Mouse (Mus musculus): ENCODE measurements at regions not wholly inside any gene's neighbourhood (a gene's known extent, or its start where the extent isn't known, plus 50 kb on each side); places are given as distances from the start of the nearest gene placed in this dataset.

- H3K36me3 ChIP-seq (ENCODE audit: control insufficient read depth, insufficient read depth, low read length), result no peaks in the 10 kb centered on the region
- H3K4me3 ChIP-seq (ENCODE audit: low read depth, low read length), result no peak overlapping the region
- WGBS, result 81% methylated on average over 14 of the region's 14 CpGs
- ATAC-seq (ENCODE audit: insufficient number of reproducible peaks, low FRiP score, low TSS enrichment, low read depth), result no peak
- no peaks in the 10 kb centered on the region for H3K9me3 ChIP-seq (ENCODE audit: control insufficient read depth, low read length)
- H3K4me2 ChIP-seq (ENCODE audit: low read depth, severe bottlenecking), result no peak overlapping the region
- no peaks in the 10 kb centered on the region for H3K27me3 ChIP-seq (ENCODE audit: control insufficient read depth, insufficient read depth, low read length)
- H3K27ac ChIP-seq (replicated peaks; ENCODE audit: low read depth, low read length), result no peak overlapping the region
- peaks cover 13% of the 10 kb centered on the region; the same call in 1 of the 2 replicates for H3K4me1 ChIP-seq (ENCODE audit: control insufficient read depth, insufficient read depth, low read length)
- no peak for DNase-seq (ENCODE audit: low spot score)
- H3K9ac ChIP-seq (ENCODE audit: low read length), result no peak overlapping the region
Measured at GRCm38 (mm10) chr16:95929700-95930435, 60.9 kb downstream of the Psmg1 start.

GRCm38 (mm10) chr16:95928290-95929260 lies 62.2 kb downstream of the Psmg1 start:
- no peak for DNase-seq (ENCODE audit: low spot score)

GRCm38 (mm10) chr16:95926558-95926957 lies 64.2 kb downstream of the Psmg1 start:
- H3K4me1 ChIP-seq (ENCODE audit: control insufficient read depth, insufficient read depth, low read length), result peaks cover 13% of the 10 kb centered on the region; the same call in 1 of the 2 replicates
- H3K27ac ChIP-seq (replicated peaks; ENCODE audit: low read depth, low read length), result no peak overlapping the region
- WGBS, result 76% methylated on average over 6 of the region's 6 CpGs
- no peak overlapping the region for H3K4me3 ChIP-seq (ENCODE audit: low read depth, low read length)
- ATAC-seq (ENCODE audit: insufficient number of reproducible peaks, low FRiP score, low TSS enrichment, low read depth) (no peak), DNase-seq (ENCODE audit: low spot score) (no peak)
- H3K36me3 ChIP-seq (ENCODE audit: control insufficient read depth, insufficient read depth, low read length), result no peaks in the 10 kb centered on the region
- no peak overlapping the region for H3K9ac ChIP-seq (ENCODE audit: low read length)
- H3K27me3 ChIP-seq (ENCODE audit: control insufficient read depth, insufficient read depth, low read length), result no peaks in the 10 kb centered on the region
- H3K9me3 ChIP-seq (ENCODE audit: control insufficient read depth, low read length), result no peaks in the 10 kb centered on the region
- no peak overlapping the region for H3K4me2 ChIP-seq (ENCODE audit: low read depth, severe bottlenecking)

More at GRCm38 (mm10) chr16:95928290-95929260, 62.2 kb downstream of the Psmg1 start:
- H3K4me1 ChIP-seq (ENCODE audit: control insufficient read depth, insufficient read depth, low read length), result peaks cover 13% of the 10 kb centered on the region; the same call in 1 of the 2 replicates
- H3K9ac ChIP-seq (ENCODE audit: low read length), result no peak overlapping the region
- H3K9me3 ChIP-seq (ENCODE audit: control insufficient read depth, low read length), result no peaks in the 10 kb centered on the region
- H3K4me2 ChIP-seq (ENCODE audit: low read depth, severe bottlenecking), result no peak overlapping the region
- H3K4me3 ChIP-seq (ENCODE audit: low read depth, low read length), result no peak overlapping the region
- H3K27ac ChIP-seq (replicated peaks; ENCODE audit: low read depth, low read length), result 0 out of 2 replicates have a peak overlapping the region, but pooled peaks have one; percentile 30
- no peak for ATAC-seq (ENCODE audit: insufficient number of reproducible peaks, low FRiP score, low TSS enrichment, low read depth)
- no peaks in the 10 kb centered on the region for H3K36me3 ChIP-seq (ENCODE audit: control insufficient read depth, insufficient read depth, low read length)
- H3K27me3 ChIP-seq (ENCODE audit: control insufficient read depth, insufficient read depth, low read length), result no peaks in the 10 kb centered on the region
- 65% methylated on average over 18 of the region's 18 CpGs for WGBS

- H3K36me3 ChIP-seq (ENCODE audit: control insufficient read depth, insufficient read depth, low read length), result no peaks in the 10 kb centered on the region
- no peak overlapping the region for H3K4me3 ChIP-seq (ENCODE audit: low read depth, low read length)
- DNase-seq (ENCODE audit: low spot score) (peak; percentile 40), ATAC-seq (ENCODE audit: insufficient number of reproducible peaks, low FRiP score, low TSS enrichment, low read depth) (peak; percentile 18; the same call in 1 of the 2 replicates)
- H3K4me1 ChIP-seq (ENCODE audit: control insufficient read depth, insufficient read depth, low read length), result peaks cover 9% of the 10 kb centered on the region; the same call in 1 of the 2 replicates
- H3K9me3 ChIP-seq (ENCODE audit: control insufficient read depth, low read length), result no peaks in the 10 kb centered on the region
- H3K27me3 ChIP-seq (ENCODE audit: control insufficient read depth, insufficient read depth, low read length), result no peaks in the 10 kb centered on the region
- peak overlapping the region; percentile 58 for H3K27ac ChIP-seq (replicated peaks; ENCODE audit: low read depth, low read length)
- WGBS, result 53% methylated on average over 8 of the region's 8 CpGs
- H3K9ac ChIP-seq (ENCODE audit: low read length), result no peak overlapping the region
- H3K4me2 ChIP-seq (ENCODE audit: low read depth, severe bottlenecking), result no peak overlapping the region
Measured at GRCm38 (mm10) chr16:95924716-95925115, 66.0 kb downstream of the Psmg1 start.

GRCm38 (mm10) chr16:95923991-95924390 lies 66.8 kb downstream of the Psmg1 start:
- WGBS, result 81% methylated on average over 7 of the region's 7 CpGs
- DNase-seq (ENCODE audit: low spot score) (no peak), ATAC-seq (ENCODE audit: insufficient number of reproducible peaks, low FRiP score, low TSS enrichment, low read depth) (no peak)
- Histone ChIP-seq H3K36me3 (ENCODE audit: control insufficient read depth, insufficient read depth, low read length) (no peaks in the 10 kb centered on the region), H3K4me3 (ENCODE audit: low read depth, low read length) (no peak overlapping the region), H3K4me1 (ENCODE audit: control insufficient read depth, insufficient read depth, low read length) (peaks cover 4% of the 10 kb centered on the region; the same call in 1 of the 2 replicates), H3K9ac (ENCODE audit: low read length) (no peak overlapping the region), H3K27ac (replicated peaks; ENCODE audit: low read depth, low read length) (no peak overlapping the region), H3K4me2 (ENCODE audit: low read depth, severe bottlenecking) (no peak overlapping the region), H3K9me3 (ENCODE audit: control insufficient read depth, low read length) (no peaks in the 10 kb centered on the region), H3K27me3 (ENCODE audit: control insufficient read depth, insufficient read depth, low read length) (no peaks in the 10 kb centered on the region)

GRCm38 (mm10) chr16:95922369-95922934 lies 68.3 kb downstream of the Psmg1 start:
- H3K9me3 ChIP-seq (ENCODE audit: control insufficient read depth, low read length), result no peaks in the 10 kb centered on the region
- no peak overlapping the region for H3K4me3 ChIP-seq (ENCODE audit: low read depth, low read length)
- H3K4me2 ChIP-seq (ENCODE audit: low read depth, severe bottlenecking), result no peak overlapping the region
- H3K36me3 ChIP-seq (ENCODE audit: control insufficient read depth, insufficient read depth, low read length), result no peaks in the 10 kb centered on the region
- ATAC-seq (ENCODE audit: insufficient number of reproducible peaks, low FRiP score, low TSS enrichment, low read depth), result peak; percentile 19; the same call in 1 of the 2 replicates
- H3K9ac ChIP-seq (ENCODE audit: low read length), result no peak overlapping the region
- 77% methylated on average over 9 of the region's 9 CpGs for WGBS
- peak overlapping the region; percentile 67 for H3K27ac ChIP-seq (replicated peaks; ENCODE audit: low read depth, low read length)
- no peak for DNase-seq (ENCODE audit: low spot score)
- H3K4me1 ChIP-seq (ENCODE audit: control insufficient read depth, insufficient read depth, low read length), result no peaks in the 10 kb centered on the region; the same call in 1 of the 2 replicates
- H3K27me3 ChIP-seq (ENCODE audit: control insufficient read depth, insufficient read depth, low read length), result no peaks in the 10 kb centered on the region

- 80% methylated on average over 4 of the region's 4 CpGs for WGBS
- Histone ChIP-seq H3K9ac (ENCODE audit: low read length) (no peak overlapping the region), H3K36me3 (ENCODE audit: control insufficient read depth, insufficient read depth, low read length) (no peaks in the 10 kb centered on the region), H3K27me3 (ENCODE audit: control insufficient read depth, insufficient read depth, low read length) (no peaks in the 10 kb centered on the region), H3K4me3 (ENCODE audit: low read depth, low read length) (no peak overlapping the region), H3K9me3 (ENCODE audit: control insufficient read depth, low read length) (no peaks in the 10 kb centered on the region), H3K4me1 (ENCODE audit: control insufficient read depth, insufficient read depth, low read length) (no peaks in the 10 kb centered on the region; the same call in 1 of the 2 replicates), H3K27ac (replicated peaks; ENCODE audit: low read depth, low read length) (no peak overlapping the region), H3K4me2 (ENCODE audit: low read depth, severe bottlenecking) (no peak overlapping the region)
- no peak for ATAC-seq (ENCODE audit: insufficient number of reproducible peaks, low FRiP score, low TSS enrichment, low read depth)
- DNase-seq (ENCODE audit: low spot score), result no peak
Measured at GRCm38 (mm10) chr16:95921169-95921568, 69.6 kb downstream of the Psmg1 start.

All from limb, embryonic 11.5 days (tissue).